Mouse (Mus musculus): ENCODE results near the gene Mrpl53. TPM values are rescaled to one million over a fixed set of nuclear protein-coding genes. Genes with fewer than 3 reads are reported as not detected.
A peak's percentile ranks its signal among the peaks of the same experiment; 100 is the strongest.

The Mrpl53 gene
- total RNA-seq, 4 experiments from 2014 or later = 52.2 to 63.0 (median 61.9) TPM

DNA sequence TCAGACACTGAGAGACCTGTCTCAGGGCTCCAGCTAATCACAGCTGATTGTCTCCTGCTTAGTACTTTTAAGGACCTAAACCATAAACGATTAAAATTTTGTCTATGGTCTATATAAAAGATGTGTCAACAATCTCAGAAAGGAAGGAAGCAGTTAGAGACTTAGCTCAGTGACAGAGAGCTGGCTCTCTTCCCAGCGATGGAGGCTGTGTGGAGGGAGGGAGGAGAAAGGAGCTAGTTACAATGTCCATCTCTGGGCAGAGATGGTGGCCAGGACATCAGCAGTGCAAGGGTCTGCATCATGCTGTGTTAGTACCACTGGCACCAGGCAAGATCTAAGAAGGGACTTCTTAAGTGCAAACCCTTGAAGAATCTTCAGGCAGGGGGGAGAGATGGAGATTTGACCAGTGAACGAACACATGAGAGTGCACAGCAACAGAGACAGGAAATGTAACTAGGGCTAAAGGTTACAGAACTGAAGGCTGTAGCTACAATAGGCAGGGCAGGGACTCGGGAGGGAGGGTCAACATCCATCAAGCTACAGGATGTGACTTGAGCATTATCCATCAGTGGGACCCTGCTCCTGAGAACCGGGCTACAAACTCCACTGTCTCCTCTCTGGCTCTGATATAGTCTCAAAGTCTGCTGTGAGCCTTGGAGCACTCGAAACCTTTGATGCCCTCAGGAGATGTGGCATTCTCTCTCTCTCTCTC, 16.3 kb upstream of the Mrpl53 start:
- DNase-seq (ENCODE audit: low spot score in 2 of 2) = no peak

DNA sequence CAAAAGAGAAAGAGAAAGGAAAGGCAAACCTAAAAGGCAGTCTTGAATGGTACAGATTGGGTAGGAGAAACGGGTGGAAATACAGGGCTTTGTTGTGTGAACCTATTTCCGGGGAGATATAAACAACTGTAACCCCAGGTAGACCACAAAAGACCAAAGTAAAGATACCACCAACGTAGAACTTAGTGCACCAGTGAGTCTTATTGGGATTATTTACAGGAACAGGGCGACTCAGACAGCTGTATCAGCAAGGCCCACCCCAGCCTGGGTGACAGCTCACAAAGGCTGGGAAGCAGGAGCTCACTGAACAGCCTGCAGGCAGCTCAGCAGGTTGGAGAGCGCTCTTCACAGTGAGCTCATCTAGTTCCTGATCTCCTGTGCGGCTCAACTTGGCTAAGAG, 12.9 kb upstream of the Mrpl53 start:
- no peak for DNase-seq (ENCODE audit: low spot score in 2 of 2)

DNA sequence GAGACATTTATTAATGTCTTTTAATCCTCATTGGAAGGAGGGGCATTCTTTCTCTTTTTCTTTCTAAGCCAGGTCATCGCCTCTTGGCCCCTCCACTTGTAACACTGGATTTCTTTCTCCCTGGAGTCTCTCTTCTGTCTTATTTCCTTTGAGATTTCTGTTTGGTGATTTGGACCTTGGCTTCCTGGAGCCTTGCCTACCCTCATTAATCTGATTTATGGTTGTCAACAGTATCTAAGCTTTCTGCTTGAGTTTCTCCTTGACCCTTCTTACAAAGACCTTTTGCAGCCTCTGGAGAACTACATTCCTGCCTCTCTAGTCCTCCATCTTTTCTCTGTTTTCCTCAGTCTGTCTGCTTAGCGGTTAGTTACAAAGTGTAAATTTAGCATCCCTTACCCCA, 10.4 kb upstream of the Mrpl53 start:
- DNase-seq (ENCODE audit: low spot score in 2 of 2) = no peak

DNA sequence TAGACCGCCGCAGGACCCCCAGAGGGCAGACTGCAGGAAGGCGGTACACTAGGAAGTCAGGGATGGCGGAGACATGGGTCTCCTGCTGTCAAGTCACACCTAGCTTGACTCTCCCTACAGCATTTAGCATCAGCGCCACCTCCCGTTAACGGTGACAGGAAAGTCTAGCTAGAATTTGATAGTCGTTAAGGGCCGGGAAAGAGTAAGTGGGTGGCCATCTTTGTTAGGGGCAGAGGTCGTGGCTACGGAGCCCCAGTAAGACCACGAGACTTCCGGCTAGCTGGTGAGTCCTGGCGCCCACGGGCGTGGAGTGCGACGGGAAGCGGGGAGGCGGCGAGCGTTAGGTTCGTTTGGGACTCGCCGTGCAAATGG, 7.5 kb upstream of the Mrpl53 start, which contains the start of the genes Ccdc142 and Gm42688:
Gene Ccdc142, plus strand, starts transcription at position 286 of the 372 bp plus-strand sequence.
Gene Gm42688, plus strand, starts transcription at position 302 of the 372 bp plus-strand sequence.
- DNase-seq (ENCODE audit: low spot score in 2 of 2) = peak; percentile 92

DNA sequence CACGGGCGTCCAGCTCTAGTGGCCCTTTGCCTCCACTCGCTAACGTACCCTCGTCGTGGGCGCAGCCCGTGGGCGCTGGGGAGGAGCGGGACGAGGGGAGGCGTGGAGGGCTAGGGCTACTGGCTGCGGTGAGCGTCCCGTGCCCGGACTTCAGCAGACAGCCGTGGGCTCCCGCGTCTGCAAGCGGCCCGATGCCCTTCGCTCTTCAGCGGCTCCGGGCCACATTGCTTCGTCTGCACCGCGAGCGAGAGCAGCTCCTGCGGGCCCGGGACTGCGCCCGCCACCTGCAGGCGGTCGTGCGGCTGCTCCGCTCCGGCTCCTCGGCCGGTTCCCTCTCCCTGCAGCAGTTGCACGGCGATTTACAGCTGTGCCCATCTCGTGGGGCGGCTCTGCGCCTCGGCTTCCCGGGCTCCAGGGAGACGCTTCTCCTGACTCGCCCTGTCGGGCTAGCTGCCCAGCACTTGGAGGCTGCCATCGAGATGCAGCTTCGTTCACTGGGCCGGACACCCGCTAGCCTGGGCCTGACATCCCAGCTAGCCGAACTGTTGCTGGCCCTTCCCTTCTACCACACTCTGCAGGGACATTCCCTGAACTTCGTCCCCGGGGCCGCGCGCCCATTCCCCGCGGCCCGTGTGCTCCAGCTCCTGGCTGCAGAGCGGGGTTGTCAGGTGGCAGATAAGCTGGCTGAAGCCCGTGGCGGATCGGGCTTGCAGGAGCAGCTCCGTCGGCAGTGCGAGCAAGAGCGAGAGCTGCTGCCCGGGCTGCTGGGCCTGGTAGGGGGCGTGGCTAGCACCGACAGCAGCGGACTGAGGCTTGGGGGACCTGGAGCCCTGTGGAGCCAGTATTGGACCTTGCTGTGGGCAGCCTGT, 6.9 kb upstream of the Mrpl53 start:
- DNase-seq (ENCODE audit: low spot score in 2 of 2) = peak in 1 of 2 experiments; percentile 59

DNA sequence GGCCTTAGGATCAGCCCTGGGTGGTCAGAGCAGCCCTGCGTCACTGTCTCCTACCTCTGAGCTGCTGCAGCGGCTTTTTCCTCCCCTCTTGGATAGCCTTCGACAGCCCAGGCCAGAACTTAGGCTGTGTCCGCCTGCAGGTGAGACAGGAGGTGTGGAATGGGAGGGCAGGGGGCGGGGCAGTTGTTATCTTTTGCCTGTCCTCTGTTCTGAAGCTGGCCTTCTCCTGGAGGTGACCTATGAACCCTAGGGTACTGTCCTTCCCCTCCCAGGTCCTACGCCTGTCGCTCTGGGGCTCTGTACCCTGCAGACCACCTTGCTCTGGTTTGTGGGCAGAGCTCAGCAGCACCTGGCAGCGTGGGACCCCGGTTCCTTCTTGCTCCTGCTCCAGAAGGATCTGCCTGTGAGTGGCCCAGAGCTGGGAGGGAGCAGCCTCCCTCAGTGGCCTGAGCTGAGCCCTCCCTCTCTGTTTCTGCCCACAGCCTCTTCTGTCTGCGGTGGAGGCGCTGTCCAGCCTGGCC, 5.7 kb upstream of the Mrpl53 start:
- DNase-seq (ENCODE audit: low spot score in 2 of 2) = no peak

DNA sequence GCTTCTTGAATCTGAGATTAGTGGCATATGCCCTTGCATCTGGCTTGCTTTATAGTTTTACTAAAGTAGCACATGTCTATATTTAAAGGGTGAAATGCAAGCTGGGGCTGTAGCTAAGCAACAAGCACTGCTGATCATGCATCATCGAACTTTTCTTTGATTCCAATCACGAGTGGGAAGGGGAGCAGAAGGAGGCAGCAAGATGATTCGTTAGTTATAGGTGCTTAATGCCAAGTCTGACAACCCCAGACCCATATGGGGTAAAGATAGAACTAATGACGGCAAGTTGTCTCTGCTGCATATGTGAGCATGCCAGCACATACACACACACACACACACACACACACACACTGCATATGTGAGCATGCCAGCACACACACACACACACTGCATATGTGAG, 4.7 kb upstream of the Mrpl53 start:
- peak; percentile 44 to 65 for DNase-seq (ENCODE audit: low spot score in 2 of 2)

DNA sequence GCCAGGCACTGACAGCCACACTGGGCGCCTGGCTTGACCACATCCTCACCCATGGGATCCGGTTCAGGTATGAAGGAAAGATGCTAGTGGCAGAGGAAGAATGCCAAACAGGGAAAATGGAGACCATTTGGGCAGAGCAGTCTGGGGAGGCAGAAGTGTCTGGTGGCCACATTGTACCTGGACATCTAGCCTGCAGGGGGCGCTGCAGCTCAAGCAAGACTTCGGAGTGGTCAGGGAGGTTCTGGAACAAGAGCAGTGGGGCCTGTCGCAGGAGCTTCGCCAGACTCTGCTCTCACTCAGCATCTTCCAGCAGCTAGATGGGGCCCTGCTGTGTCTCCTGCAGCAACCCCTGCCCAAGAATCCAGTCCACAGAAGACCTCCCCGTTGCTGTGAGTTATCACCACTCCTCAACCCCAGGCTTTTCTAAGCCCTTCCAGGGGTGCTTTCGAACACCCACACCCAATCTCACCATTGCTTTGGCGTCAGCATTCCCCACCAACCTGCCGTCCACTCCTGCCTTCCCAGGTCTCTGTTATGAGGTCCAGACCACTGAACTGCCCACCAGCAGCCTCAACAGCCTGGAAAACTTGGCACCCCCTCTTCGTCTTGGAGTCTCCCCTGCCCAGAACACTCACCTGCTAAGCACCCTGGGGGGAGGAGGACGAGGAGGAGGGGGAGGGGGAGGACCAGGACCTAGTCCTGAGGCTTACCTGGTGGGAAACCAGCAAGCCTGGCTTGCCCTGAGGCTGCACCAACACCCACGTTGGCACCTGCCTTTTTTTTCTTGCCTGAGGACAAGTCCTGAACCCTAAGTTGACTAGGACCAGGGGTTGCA, 1.1 kb upstream of the Mrpl53 start:
- peak; percentile 50 to 55 for DNase-seq (ENCODE audit: low spot score in 2 of 2)

DNA sequence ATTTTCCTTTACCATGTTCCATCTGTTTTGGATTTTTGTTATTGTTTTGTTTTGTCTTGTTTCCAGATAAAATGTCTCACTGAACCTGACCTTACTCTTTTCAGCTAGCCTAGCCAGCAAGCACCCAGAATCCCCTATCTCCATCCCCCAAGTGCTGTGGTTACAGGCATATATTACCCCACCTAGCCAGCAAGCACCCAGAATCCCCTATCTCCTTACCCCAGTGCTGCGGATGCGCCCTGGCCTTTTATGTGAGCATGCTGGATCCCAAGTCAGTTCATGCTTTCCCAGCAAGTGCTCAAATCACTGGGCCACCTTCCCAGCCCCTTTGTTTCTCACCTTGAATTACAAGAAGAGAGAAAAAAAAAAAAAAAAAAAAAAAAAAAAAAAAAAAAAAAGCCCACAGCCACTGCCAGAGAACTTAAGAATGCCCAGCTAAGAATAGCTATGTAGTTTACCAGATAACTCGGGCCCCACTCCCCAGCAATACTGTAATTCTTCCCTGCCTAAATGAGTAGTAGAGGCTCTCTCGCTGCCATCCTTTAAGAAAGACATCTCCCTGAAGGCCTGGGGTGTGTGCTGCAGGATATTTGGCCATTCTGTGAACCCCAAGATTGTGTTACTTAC, 2.8 kb downstream of the Mrpl53 start:
- DNase-seq (ENCODE audit: low spot score in 2 of 2) = no peak

DNA sequence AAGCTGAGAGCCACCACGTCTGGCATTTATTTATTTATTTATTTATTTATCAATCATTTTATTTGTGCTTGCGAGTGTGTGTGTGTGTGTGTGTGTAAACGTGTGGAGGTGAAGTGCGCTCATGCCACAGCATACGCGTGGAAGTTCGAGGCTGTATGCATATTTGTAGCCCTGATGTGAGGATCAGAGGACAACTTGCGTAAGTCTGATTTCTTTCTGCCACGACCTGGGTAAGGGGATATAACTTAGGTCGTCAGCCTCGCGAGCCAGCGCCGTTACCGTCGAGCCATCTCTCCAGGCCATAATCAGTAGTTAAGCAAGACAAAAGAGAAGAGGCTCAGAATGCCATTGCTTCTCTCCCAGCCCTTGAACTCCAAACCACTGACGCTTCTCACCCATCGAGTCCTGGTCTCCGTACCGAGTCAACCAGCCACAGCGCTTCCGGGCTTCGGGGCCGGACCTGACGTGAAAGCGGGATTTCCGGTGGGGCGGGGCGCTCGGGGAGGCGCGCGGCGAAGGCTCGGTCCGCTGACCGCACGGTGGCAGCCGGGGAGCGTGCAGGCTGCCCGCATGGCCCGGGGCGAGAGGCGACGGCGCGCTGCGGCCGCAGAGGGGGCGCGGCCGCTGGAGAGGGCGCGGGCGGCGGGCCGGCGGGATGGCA, 6.3 kb downstream of the Mrpl53 start, which contains the start of gene Mogs:
Gene Mogs, plus strand, starts transcription at position 486 of the 661 bp plus-strand sequence.
- DNase-seq (ENCODE audit: low spot score in 2 of 2) = peak; percentile 87 to 88

DNA sequence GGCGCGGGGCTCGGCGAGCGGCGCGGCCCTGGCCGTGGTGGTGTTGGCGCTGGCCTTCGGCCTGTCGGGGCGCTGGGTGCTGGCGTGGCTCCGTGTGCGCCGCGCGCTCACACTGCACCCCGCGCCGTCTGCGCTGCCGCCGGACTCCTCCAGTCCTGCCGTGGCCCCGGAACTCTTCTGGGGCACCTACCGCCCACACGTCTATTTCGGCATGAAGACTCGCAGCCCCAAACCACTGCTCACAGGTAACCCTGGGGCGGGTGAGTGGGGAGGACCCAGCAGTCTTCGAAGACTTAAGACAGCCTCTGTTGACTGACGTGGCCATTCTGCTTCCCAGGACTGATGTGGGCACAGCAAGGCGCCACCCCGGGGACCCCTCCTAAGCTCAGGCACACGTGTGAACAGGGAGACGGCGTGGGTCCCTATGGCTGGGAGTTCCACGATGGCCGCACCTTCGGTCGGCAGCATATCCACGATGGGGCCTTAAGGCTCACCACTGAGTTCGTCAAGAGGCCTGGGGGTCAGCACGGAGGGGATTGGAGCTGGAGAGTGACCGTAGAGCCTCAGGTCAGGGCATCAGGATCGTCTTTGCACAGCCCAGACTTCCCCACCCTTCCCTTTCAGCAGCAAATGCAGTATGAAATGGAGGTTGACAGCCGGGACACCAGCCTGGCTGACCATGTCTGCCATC, 7.0 kb downstream of the Mrpl53 start:
- DNase-seq (ENCODE audit: low spot score in 2 of 2) = no peak

DNA sequence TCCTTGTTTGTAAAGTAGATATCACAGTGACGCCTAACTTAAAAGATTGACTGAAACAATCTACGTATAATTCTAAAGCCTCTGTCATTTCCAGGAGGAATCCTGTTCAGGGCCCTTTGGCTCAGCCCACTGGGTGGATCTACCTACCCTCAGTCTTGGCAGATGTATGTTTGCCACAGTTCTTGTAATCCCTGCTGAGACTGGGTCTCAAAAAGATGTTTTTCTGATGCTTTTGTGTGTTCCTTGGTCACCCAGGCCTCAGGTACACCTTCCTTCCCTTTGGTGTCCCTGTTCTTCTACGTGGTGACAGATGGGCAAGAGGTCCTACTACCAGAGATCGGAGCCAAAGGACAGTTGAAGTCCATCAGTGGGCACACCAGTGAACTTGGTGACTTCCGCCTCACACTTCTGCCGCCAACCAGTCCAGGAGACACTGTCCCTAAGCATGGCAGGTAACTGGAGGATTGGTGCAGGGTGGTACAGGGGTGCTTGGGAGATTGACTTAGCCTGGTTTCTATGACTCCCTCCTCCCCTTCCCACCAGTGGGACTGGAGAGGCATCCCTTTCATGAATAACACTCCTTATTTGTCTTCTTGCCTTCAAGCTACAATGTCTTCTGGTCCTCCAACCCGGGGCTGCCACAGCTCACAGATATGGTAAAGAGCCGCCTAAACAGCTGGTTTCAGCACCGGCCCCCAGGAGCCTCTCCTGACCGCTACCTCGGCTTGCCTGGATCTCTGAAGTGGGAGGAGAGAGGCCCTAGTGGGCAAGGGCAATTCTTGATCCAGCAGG, 7.7 kb downstream of the Mrpl53 start:
- DNase-seq (ENCODE audit: low spot score in 2 of 2) = no peak

DNA sequence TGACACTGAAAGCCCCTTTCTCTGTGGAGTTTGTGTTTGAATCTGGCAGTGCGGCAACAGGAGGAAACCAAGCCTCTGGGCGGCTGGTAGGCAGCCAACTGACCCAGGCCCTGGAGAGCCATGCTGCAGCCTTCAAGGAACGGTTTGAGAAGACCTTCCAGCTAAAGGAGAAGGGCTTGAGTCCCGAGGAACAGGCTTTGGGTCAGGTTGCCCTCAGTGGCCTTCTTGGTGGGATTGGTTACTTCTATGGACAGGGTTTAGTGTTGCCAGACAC, 8.3 kb downstream of the Mrpl53 start:
- DNase-seq (ENCODE audit: low spot score in 2 of 2) = no peak

DNA sequence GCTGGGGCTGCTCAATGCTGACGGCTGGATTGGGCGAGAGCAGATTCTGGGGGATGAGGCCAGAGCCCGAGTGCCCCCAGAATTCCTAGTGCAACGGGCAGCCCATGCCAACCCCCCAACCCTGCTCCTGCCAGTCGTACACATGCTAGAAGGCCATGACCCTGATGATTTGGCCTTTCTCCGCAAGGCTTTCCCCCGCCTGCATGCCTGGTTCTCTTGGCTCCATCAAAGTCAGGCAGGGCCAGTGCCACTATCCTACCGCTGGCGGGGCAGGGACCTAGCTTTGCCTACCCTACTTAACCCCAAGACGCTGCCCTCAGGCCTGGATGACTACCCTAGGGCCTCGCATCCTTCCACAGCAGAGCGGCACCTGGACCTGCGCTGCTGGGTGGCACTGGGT, 8.8 kb downstream of the Mrpl53 start:
- no peak for DNase-seq (ENCODE audit: low spot score in 2 of 2)

DNA sequence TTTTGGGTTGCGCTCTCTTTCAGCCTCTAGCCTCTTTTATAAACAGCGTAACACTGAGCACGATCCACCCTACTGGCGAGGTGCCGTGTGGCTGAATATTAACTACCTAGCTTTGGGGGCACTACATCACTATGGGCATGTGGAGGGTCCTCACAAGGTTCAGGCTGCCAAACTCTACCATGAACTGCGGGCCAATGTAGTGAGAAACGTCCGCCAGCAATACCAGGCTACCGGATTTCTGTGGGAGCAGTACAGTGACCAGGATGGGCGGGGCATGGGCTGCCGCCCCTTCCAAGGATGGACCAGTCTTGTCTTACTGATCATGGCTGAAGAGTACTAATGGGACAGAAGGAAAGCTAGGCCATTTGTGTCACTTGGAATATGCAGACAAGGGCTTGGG, 9.5 kb downstream of the Mrpl53 start:
- no peak for DNase-seq (ENCODE audit: low spot score in 2 of 2)

DNA sequence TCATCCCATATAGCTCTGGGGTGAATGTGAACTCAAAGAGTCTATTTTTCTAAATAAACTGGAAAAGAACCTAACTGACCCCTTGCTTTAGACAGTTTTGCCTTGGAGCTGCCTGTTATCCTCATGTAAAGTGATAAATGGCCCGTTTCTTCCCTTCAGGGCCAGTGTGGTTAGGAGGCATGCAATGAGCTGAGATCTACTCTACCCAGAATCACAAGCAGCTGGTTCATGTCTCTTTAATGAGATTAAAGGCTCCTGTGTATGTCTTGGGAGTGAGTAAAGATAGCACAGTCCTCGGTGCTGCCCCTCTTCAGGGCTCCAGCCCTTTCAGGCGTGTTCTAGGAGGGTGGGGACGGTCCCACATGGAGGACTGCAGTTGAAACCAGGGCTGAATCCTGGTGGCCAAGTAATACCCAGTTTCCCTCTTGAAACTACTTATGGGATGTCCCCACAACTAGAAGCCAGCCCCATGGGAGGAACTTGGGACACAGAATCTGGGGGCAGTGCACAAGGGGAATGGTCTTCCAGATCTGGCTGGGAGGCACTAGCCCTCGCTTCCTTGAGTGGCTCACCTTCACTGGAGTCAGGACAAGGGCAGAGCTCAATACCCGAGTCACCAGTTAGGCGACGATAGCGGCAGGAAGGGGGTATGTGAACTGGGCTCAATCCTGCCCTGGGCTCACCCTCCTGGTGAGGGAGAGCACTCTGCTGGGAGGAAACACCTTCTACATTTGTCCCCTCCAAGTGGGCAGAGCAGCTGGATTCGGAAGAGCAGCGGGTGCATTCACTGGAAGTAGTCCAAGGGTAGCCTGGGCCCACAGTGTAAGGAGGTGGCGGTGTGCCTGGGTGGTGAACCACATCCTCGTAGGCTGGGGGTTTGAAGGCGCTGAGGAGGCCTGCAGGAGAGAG, 10.2 kb downstream of the Mrpl53 start:
- DNase-seq (ENCODE audit: low spot score in 2 of 2) = no peak

DNA sequence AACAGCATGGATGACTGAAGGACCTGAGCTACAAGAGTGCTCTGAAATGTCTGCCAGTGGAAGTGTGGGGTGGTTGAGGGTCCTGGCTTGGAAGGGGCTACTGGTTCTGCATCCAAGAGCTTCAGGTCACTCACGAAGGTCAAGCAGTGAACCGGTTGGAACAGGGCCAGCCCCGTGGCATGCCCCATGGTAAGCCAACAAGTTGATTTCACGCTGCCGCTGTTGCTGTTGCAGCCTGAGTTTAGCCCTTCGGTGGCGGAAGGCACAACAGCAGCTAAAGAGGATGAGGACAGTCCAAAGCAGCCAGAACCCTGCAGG, 10.9 kb downstream of the Mrpl53 start:
- no peak for DNase-seq (ENCODE audit: low spot score in 2 of 2)

All from layer of hippocampus, adult 8-10 months (tissue).